Mouse (Mus musculus) liver, postnatal 0 days (tissue): ENCODE measurements around the gene Ift88. TPM values are rescaled to one million over a fixed set of nuclear protein-coding genes. Genes with fewer than 3 reads are reported as not detected.

ENCODE experiments used
- ATAC-seq: fragments of 200-750 bp; cut with Nextera tagmentation; 2 replicates; pipeline ENCODE4 v1.8.0; 2017; ENCODE audit warnings: mild to moderate bottlenecking, moderate library complexity
- DNase-seq: peaks from one replicate; pipeline ENCODE4 v3.0.0-alpha.2; 2016
- H3K27ac ChIP-seq: fragments of 300-500 bp; sonication (generic); 2 replicates; pipeline ENCODE4 v1.5.1; 2014; ENCODE audit warnings: antibody characterized with exemption, moderate library complexity, mild to moderate bottlenecking, low read depth
- H3K27me3 ChIP-seq: fragments of 300-500 bp; sonication (generic); 2 replicates; pipeline ENCODE4 v1.6.1; 2014; ENCODE audit warnings: low read length, control low read depth, mixed read lengths; ENCODE audit not compliant: insufficient read depth
- H3K36me3 ChIP-seq: fragments of 300-500 bp; sonication (generic); replicated peaks from 2 replicates; pipeline ENCODE4 v1.6.1; 2014; ENCODE audit warnings: mild to moderate bottlenecking, control low read depth, low read length, moderate library complexity, mixed read lengths; ENCODE audit not compliant: insufficient read depth
- H3K4me1 ChIP-seq: fragments of 300-500 bp; sonication (generic); 2 replicates; pipeline ENCODE4 v1.6.1; 2014; ENCODE audit warnings: antibody characterized with exemption, mild to moderate bottlenecking, control low read depth; ENCODE audit not compliant: insufficient read depth
- H3K4me2 ChIP-seq: fragments of 300-500 bp; sonication (generic); 2 replicates; pipeline ENCODE4 v1.6.1; 2014; ENCODE audit warnings: low read depth, mild to moderate bottlenecking, low read length, moderate library complexity, mixed read lengths
- H3K4me3 ChIP-seq: fragments of 300-500 bp; sonication (generic); 2 replicates; pipeline ENCODE4 v1.5.1; 2014; ENCODE audit warnings: low read depth, low read length
- H3K9ac ChIP-seq: fragments of 300-500 bp; sonication (generic); replicated peaks from 2 replicates; pipeline ENCODE4 v1.6.1; 2014; ENCODE audit warnings: mild to moderate bottlenecking, moderate library complexity
- H3K9me3 ChIP-seq: fragments of 300-500 bp; sonication (generic); 2 replicates; pipeline ENCODE4 v1.6.1; 2016; ENCODE audit warnings: mild to moderate bottlenecking, control low read depth, low read length, mixed read lengths
- CTCF ChIP-seq: sonication (generic); IDR thresholded peaks from 2 replicates; pipeline ENCODE4 v1.5.1; 2016; ENCODE audit warnings: antibody characterized with exemption, low read depth
- EP300 ChIP-seq: IDR thresholded peaks from 2 replicates; pipeline ENCODE4 v1.6.1; 2016; ENCODE audit warnings: antibody characterized with exemption, low read depth, mild to moderate bottlenecking
- whole genome bisulfite sequencing: fragments of 180-500 bp; shearing (Covaris S2); extraction: QIAGEN DNeasy Blood & Tissue Kit; methylation state at CpG from one replicate; pipeline ENCODE4 v1.1.7; 2014; ENCODE audit not compliant: insufficient replicate concordance; 5-methylcytosine and 5-hydroxymethylcytosine counted together
- polyA plus RNA-seq: library from polyadenylated mRNA; unstranded; fragments of >200 nt; fragmentation: Nextera tagmentation; extraction: Ambion mirVana; gene quantifications from 2 replicates; pipeline ENCODE4 v1.2.1, GENCODE M21; 2015

Ift88 gene
- polyA plus RNA-seq, 1 experiment from 2014 or later = 2.4 TPM

DNA sequence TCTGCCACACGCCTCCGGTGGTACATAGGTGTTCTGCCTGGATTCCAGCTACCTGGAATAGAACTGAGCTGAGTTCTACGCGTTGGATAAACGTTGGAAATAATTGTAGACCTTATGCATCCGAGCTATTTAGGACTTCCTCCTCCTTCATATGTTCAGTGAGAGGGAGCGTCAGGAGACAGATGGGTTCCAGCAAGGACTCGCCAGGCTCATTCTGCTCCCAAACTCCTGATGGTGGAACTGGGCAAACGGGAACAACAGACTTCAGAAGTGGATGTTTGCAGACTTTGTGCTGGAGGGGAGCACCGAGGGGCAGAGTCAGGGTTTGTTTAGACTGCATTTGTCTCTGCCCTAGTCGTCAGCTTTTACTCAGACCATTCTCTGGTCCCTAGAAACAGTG, 116.8 kb downstream of the Ift88 start:
- Histone ChIP-seq H3K4me1 (no peaks in the 10 kb centered on the region), H3K36me3 (no peaks in the 10 kb centered on the region), H3K27me3 (no peaks in the 10 kb centered on the region), H3K4me3 (no peak overlapping the region), H3K9me3 (no peaks in the 10 kb centered on the region), H3K27ac (no peak overlapping the region), H3K4me2 (no peak overlapping the region), H3K9ac (no peak overlapping the region)
- DNase-seq (no peak), ATAC-seq (no peak)
- WGBS = 76% methylated on average over 11 of the region's 11 CpGs
- TF ChIP-seq EP300 (no peak), CTCF (no peak)

DNA sequence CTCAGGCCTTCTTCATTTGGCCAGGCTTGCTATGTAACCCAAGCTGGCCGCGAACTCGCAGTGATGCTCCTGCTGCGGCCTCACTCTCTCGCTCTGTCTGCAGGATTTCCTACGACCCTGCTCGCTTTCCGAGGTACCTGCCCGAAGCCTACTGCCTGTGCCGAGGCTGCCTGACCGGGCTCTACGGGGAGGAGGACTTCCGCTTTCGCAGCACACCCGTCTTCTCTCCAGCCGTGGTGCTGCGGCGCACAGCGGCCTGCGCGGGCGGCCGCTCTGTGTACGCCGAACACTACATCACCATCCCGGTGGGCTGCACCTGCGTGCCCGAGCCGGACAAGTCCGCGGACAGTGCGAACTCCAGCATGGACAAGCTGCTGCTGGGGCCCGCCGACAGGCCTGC, 118.4 kb downstream of the Ift88 start:
- H3K4me1 ChIP-seq = peaks cover 4% of the 10 kb centered on the region; the same call in 1 of the 2 replicates
- H3K27me3 ChIP-seq = no peaks in the 10 kb centered on the region
- no peak overlapping the region for H3K9ac ChIP-seq
- no peaks in the 10 kb centered on the region for H3K36me3 ChIP-seq
- ATAC-seq (no peak), DNase-seq (no peak)
- H3K9me3 ChIP-seq = no peaks in the 10 kb centered on the region
- H3K27ac ChIP-seq = no peak overlapping the region
- WGBS = 72% methylated on average over 34 of the region's 34 CpGs
- no peak overlapping the region for H3K4me3 ChIP-seq
- H3K4me2 ChIP-seq = peak overlapping the region; percentile 16; the same call in 1 of the 2 replicates
- no peak for TF ChIP-seq EP300
- no peak for TF ChIP-seq CTCF

GRCm38 (mm10) chr14:57543420-57544039, 119.7 kb downstream of the Ift88 start:
- H3K4me2 ChIP-seq = no peak overlapping the region
- no peaks in the 10 kb centered on the region for H3K9me3 ChIP-seq
- no peaks in the 10 kb centered on the region for H3K27me3 ChIP-seq
- H3K9ac ChIP-seq = no peak overlapping the region
- no peak for TF ChIP-seq CTCF
- no peak for TF ChIP-seq EP300
- ATAC-seq (no peak), DNase-seq (no peak)
- H3K36me3 ChIP-seq = no peaks in the 10 kb centered on the region
- WGBS = 59% methylated on average over 13 of the region's 13 CpGs
- no peak overlapping the region for H3K4me3 ChIP-seq
- H3K27ac ChIP-seq = no peak overlapping the region
- peaks cover 4% of the 10 kb centered on the region; the same call in 1 of the 2 replicates for H3K4me1 ChIP-seq

DNA sequence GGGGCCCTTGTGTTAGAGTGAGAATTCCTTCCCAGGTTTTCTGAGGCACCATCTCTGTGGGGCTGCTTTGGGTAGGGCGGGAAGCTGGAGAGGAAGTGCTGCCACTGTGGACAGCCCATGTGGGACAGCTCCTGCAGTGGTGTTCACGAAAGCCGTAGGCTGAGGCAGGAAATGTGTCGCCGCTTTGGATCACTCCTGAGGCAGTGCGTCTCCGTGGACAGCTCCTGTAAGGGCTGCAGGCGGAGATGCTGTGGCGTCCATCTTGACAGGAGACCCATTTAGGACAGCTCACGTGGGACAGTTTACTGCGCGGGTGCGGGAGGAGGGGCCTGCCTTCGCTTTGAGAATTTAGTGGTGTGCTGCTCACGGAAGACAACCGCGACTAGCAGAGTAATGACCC, 121.7 kb downstream of the Ift88 start:
- TF ChIP-seq EP300 (no peak), CTCF (no peak)
- Histone ChIP-seq H3K9me3 (no peaks in the 10 kb centered on the region), H3K36me3 (no peaks in the 10 kb centered on the region), H3K4me1 (peaks cover 4% of the 10 kb centered on the region; the same call in 1 of the 2 replicates), H3K27me3 (no peaks in the 10 kb centered on the region), H3K27ac (no peak overlapping the region), H3K4me2 (no peak overlapping the region), H3K9ac (no peak overlapping the region), H3K4me3 (no peak overlapping the region)
- ATAC-seq (no peak), DNase-seq (no peak)
- WGBS = 82% methylated on average over 17 of the region's 17 CpGs

- 60% methylated on average over 8 of the region's 8 CpGs for WGBS
- Histone ChIP-seq H3K27me3 (no peaks in the 10 kb centered on the region), H3K9me3 (no peaks in the 10 kb centered on the region), H3K4me3 (no peak overlapping the region), H3K4me2 (no peak overlapping the region), H3K27ac (no peak overlapping the region), H3K4me1 (peaks cover 4% of the 10 kb centered on the region; the same call in 1 of the 2 replicates), H3K36me3 (no peaks in the 10 kb centered on the region), H3K9ac (no peak overlapping the region)
- DNase-seq = no peak
- TF ChIP-seq CTCF (no peak), EP300 (no peak)
- no peak for ATAC-seq
These were observed 122.3 kb downstream of the Ift88 start for GRCm38 (mm10) chr14:57546131-57546530.

DNA sequence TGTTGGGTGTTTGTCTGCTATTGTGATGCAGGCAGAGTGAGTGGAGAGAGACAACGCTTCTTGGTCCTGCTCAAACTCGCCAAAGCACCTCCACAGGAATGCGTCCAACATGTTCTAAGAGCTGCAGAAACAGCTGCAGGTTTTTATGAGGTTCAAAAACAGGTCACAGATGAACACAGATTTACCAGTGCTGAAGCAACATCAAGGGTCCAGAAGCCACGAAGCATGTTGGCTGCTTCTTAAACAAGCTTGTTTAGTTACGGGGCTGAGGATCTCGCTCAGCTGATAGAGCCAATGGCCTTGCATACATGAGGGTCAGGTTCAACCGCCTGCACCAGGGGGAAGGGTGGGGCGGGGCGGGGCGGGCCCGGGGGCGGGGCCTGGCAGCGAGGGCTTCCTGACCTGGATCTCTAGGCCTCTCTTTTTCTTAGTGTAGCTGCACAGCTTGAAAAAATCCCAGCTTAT, 122.7 kb downstream of the Ift88 start:
- Histone ChIP-seq H3K9me3 (no peaks in the 10 kb centered on the region), H3K27ac (no peak overlapping the region), H3K36me3 (no peaks in the 10 kb centered on the region), H3K27me3 (no peaks in the 10 kb centered on the region), H3K4me3 (no peak overlapping the region), H3K4me2 (no peak overlapping the region), H3K9ac (no peak overlapping the region), H3K4me1 (peaks cover 4% of the 10 kb centered on the region; the same call in 1 of the 2 replicates)
- TF ChIP-seq CTCF (no peak), EP300 (no peak)
- DNase-seq (peak; percentile 68), ATAC-seq (peak; percentile 70)
- WGBS = 21% methylated on average over 13 of the region's 13 CpGs

DNA sequence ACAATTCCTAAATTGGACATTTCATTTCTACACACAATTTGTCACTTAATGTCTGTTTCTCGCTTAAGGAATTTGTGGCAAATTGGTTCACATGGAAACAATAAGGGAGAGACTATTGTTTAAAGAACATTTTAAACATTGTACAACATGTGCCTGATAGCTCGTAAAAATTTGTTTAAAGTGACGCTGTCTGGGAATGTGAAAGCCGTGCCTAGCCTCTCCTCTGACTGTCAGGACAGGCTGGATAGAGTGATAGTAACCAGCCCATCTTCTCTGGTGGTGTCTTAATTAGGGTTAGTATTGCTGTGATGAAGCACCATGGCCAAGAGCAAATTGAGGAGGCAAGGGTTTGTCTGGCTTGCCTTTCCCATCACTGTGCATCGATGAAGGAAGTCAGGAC, 123.2 kb downstream of the Ift88 start:
- Histone ChIP-seq H3K4me3 (no peak overlapping the region), H3K9ac (no peak overlapping the region), H3K36me3 (no peaks in the 10 kb centered on the region), H3K4me1 (peaks cover 4% of the 10 kb centered on the region; the same call in 1 of the 2 replicates), H3K9me3 (no peaks in the 10 kb centered on the region), H3K27me3 (no peaks in the 10 kb centered on the region), H3K27ac (no peak overlapping the region), H3K4me2 (no peak overlapping the region)
- TF ChIP-seq EP300 = no peak
- no peak for TF ChIP-seq CTCF
- 81% methylated on average over 5 of the region's 5 CpGs for WGBS
- no peak for ATAC-seq
- no peak for DNase-seq
